Mouse (Mus musculus) mesoderm, embryonic 11.5 days (tissue): Measurements from ENCODE around the gene Zic5.
"Not testable (repeated sequence)": the region's sequence is repeated elsewhere in the genome, so short reads cannot be mapped to it uniquely, and the experiment has no call there.

Experiments used
- DNase-seq: peaks from one replicate; pipeline ENCODE4 v3.0.0-alpha.2; 2012; ENCODE audit warnings: low read depth, low spot score

Zic5 gene

GRCm38 (mm10) chr14:122464351-122464762 lies 1.1 kb downstream of the Zic5 start:
- peak; percentile 44 for DNase-seq

DNA sequence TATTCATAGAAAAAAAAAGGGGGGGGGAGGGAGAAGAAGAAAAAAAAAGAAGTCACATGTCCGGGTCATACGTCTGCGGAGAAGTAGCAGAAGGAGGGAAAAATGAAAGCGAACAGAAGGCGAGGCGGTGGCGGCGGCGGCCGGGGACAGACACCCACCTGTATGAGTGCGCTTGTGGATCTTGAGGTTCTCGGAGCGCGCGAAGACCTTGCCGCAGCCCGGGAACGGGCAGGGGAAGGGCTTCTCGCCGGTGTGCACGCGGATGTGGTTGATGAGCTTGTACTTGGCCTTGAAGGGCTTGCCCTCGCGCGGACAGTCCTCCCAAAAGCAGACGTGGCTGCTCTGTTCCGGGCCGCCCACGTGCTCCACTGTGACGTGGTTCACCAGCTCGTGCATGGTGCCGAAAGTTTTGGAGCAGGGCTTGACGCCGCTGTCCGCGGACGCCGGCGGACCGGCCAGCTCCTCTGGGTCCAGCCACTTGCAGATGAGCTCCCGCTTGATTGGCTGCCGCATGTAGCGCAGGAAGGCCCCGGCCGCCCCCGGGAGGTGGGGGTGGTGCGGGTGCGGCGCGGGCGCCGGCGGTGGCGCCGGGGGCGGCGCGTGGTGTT lies 1.6 kb downstream of the Zic5 start:
- peak; percentile 58 for DNase-seq

GRCm38 (mm10) chr14:122463080-122463691 lies 2.3 kb downstream of the Zic5 start:
- peak; percentile 35 for DNase-seq

GRCm38 (mm10) chr14:122462689-122463079 lies 2.8 kb downstream of the Zic5 start:
- DNase-seq: peak; percentile 60

- DNase-seq: peak; percentile 19
Observed at GRCm38 (mm10) chr14:122461966-122462365, 3.5 kb downstream of the Zic5 start.

DNA sequence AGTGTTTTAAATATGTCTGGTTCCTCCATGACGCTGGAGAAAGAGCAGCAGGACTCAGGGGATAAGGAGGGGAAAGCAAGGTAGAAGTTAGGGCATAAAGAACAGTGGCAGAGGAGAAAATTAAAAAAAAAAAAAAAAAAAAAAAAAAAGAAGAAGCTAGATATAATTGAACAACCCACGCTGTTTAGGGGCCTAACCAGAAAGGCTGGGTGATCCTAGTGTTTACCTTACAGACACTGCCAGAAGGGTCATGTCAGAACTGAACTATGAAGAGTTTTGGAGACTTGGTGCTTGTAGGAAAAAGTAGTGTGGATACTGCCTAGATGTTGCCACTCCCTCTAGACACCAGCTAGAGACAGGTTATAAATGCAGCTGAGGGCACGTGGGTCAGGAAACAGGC lies 4.0 kb downstream of the Zic5 start:
- no peak for DNase-seq

DNA sequence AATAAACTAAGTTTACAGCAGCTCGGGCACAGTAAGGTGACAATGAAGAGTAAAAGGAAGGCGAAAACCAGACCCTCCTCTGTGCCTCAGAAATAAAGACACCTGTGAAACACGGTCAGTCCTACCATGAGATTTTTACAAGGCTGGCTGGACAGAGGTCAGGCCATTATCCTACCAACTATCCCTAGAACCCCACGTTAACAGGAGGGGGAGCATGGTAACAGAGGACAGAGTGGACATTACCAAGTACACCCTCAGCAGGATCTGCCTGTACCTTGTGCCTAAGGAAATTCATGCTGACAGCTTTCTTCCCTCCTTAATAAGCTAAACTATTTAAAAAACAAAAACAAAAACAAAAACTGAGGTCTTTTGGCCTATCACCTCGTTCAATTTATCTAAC lies 5.3 kb downstream of the Zic5 start:
- DNase-seq: no peak

- no peak for DNase-seq
Observed at GRCm38 (mm10) chr14:122459776-122460175, 5.7 kb downstream of the Zic5 start.

DNA sequence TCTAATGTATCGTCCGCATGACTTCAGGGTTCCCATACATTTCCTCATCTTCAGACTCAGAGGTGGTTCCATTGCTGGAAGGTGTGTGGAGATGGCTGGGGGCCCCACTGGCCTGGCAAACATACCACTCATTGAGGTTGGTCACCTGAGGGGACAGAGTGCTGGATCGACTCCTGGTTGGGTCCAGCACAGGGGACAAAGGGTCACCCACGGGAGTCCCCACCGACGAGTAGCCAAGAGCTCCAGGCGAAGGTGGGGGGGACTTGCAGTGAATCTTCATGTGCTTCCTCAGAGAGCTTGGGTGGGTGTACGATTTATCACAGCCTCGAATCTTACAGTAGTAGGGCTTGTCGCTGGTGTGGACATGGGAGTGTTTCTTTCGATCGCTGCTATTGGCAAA lies 6.1 kb downstream of the Zic5 start:
- DNase-seq: not testable (repeated sequence)

- DNase-seq: no peak
Observed at GRCm38 (mm10) chr14:122455562-122455958, 9.9 kb downstream of the Zic5 start.

GRCm38 (mm10) chr14:122454901-122455561 lies 10.4 kb downstream of the Zic5 start:
- peak; percentile 15 for DNase-seq

- peak; percentile 38 for DNase-seq
Observed at GRCm38 (mm10) chr14:122453996-122454738, 11.3 kb downstream of the Zic5 start.

GRCm38 (mm10) chr14:122453388-122453995 lies 12.0 kb downstream of the Zic5 start:
- peak; percentile 79 for DNase-seq

- peak; percentile 76 for DNase-seq
Observed at GRCm38 (mm10) chr14:122452701-122453387, 12.6 kb downstream of the Zic5 start.

GRCm38 (mm10) chr14:122451551-122452145 lies 13.8 kb downstream of the Zic5 start:
- no peak for DNase-seq

GRCm38 (mm10) chr14:122450496-122451382 lies 14.7 kb downstream of the Zic5 start, which contains the start of gene Gm5089:
Gene Gm5089 (minus strand): TSS chr14:122451115.
- peak; percentile 43 for DNase-seq

- no peak for DNase-seq
Observed at GRCm38 (mm10) chr14:122449601-122450495, 15.6 kb downstream of the Zic5 start.

GRCm38 (mm10) chr14:122436850-122437249 lies 28.6 kb downstream of the Zic5 start:
- no peak for DNase-seq

GRCm38 (mm10) chr14:122434039-122434438 lies 31.4 kb downstream of the Zic5 start:
- no peak for DNase-seq
